Mouse (Mus musculus): ENCODE data around the gene Sema6c.

Sema6c gene

DNA sequence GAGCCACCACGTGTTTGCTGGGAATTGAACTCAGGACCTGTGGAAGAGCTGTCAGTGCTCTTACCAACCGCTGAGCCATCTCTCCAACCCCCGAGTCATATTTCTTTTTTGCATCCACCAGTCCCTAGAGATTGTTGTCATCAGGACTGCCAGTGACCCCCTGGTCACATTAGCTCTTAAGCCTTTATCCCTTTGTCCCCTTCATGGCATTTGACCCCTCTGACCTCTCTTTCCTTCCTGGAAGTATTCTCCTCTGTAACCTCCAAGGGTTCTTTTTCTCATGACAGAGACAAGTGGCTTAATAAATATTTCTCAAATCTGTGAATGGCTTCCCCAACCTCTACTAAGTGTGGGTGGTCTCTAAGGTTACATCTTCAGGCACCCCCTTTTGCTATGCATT, 12.3 kb upstream of the Sema6c start:
- DNase-seq = no peak

DNA sequence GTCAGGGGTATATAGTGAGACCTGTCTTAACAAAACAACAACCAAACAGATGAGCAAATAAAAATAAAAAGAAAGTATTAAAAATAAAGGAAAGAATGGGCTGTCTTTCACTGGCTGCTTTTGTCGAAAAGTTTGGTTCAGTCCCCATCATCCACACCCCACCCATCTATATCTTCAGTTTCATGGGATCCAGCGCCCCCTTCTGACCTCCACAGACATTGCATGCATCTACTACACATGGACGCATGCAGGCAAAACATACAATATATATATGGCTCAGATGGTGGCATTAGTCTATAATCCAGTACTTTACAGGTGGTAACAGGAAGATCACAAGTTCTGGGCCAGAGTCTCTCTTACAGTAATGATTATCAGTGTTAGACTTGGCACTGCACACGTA, 6.4 kb upstream of the Sema6c start:
- DNase-seq = peak; percentile 30 to 43

DNA sequence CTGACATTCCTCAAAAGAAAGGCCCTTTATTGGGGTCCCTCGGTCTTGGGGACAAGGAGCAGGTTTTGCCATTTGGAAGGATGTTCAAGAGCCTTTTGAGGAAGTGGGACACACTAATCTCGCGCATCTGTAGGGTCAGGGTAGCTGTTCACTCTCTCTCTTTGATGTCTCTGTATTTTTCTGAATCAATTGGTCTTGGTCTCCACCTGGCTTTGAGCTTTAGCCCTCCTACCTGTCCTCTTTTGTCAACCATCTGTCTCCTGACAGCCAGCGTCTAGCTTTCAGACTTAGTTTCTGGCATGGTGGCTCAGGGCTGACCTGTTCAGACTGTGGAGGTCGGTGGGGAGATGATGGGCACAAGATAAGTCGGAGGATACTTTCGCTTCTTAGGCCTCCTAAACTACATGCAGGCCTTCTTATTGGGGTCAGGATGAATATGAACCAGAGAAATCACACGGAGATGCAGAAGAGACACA, 708 bp upstream of the Sema6c start:
- no peak for DNase-seq

DNA sequence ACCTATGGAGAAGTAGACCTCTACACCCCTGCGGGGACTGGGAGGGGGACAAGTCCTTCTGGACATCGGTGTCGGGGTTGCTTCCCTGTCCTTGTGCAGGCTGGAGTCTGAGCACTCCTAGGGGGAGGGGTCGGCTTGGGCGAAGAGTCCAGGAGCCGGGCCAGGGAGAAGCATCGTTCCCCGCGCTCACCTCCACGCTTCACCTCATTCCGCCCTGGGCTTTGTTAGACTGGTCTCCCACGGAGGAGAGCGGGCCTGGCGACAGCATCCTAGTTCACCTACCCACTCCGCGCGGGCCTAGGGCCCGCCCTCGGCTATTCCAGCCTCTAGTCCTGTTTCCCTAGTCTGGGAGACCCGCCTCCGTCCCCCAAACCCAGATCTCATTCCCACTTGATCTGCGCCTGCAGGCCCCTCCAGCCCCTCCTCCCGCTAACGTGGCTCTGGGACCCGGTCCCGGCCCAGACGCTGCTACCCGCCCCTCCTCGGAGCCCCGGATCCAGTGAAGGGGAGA, 839 bp downstream of the Sema6c start:
- DNase-seq = peak; percentile 12 to 20

DNA sequence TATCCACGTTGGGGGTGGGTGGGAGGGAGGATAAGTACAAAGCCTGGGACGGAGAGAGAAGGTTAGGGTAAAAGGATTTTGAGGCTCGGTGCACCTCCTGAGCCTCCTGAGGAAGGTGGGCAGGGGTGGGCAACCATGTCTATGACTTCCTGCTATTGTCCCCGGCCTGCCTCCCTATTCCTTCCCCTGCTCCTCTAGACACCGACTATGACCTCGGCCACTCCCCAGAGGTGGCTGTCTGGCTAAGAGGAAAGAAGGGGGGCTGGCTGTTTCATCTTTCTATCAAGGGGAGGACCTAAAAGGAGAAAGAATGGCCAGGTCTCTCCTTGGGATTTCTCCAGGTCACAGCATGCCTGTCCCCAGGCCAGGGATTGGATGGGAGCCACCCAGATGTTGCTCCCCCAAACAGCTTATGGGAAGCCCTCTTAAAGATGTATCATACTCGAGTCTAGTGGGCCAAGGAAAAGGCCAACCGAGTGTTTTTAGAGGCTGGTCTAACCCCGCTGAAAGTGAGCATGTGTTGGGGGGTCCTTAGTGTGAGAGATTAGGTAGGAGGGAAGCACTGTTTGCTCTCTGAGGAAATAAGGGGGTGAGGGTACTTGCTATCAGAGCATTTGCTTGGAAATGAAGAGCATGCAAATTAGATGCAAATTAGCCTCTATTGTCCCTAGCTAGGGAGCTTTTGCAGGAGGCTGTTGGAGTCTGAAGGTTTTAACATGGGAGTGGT, 1.5 kb downstream of the Sema6c start:
- DNase-seq = no peak

DNA sequence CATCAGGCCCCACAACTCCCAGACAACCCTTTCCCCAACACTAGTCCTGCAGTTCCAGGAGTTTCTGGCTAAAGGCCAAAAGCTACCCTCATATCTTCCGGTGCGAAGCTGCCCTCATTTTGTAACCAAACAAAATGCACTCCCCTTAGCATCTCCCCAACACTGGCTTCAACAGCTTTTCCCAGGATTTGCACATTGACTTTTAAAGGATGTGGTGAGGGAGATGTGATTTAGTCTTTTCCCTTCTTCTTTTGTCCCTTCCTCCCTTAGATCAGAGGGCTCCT, 2.0 kb downstream of the Sema6c start:
- DNase-seq = no peak

DNA sequence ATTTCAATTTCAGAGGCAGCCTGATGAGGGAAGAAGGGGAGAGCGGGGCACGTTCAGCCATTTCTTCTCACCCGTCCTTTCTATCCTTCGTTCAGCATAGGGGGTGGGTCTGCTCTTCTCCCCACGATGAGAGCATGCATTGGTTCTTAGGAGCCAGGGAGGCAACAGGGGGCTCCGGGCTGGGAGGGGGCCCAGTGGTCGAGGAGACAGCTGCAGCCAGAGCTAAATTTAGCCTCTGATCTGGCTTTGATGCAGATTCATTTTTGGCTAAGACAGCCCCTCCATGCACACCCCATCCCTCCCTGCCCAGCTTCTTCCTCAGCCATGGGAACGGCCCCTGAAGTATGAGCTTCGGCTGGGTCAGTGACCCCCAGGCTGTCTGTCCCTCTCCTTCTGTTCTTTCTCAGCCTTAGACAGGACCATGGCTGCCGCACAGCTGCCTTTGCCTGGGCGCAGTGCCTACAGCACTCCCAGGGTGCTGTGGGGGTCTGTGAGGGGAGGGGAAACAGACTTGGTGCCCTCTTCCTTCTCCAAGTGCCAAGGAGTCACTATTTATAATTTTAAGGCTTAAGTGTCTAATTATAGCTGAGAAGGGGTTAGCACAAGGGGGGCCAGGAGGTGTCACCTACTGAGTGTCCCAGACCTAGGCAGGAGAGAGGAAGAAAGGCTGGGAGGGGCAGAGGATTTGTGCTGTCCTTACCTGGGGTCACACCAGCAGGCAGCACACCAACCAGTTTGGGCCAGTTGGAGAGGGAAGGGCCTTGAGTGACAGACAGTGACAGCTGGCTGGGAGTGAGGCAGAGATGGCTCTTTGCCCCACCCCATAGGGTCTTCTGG, 3.4 kb downstream of the Sema6c start:
- no peak for DNase-seq

DNA sequence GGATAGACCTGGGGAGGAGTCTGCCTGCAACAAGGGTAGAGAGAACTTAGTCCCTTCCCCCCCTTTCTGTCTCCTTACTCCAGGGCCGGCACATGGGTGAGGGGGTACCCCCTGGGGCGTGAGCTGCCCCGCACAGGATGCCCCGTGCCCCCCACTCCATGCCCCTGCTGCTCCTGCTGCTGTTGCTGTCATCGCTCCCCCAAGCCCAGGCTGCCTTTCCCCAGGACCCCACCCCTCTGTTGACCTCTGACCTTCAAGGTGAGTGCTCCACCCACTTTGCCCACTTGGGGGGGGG, 3.9 kb downstream of the Sema6c start:
- no peak for DNase-seq

DNA sequence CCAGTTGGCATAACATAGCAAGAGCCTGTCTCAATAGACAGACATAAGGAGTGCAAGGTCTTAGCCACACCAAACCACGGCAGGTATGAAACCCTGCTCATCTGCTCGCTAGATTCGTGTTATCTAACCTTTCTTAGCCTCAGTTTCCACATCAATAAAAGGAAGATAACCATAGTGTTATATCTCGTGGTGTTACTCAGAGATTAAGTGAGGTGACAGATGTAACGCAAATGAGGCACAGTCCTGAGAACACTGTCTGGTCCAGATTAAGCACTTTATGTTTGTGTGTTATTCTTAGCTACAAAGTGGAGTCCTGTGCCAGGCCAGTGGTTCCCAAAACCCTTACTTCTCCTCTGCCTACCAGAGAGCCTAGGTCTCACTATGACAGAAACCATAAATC, 4.6 kb downstream of the Sema6c start:
- no peak for DNase-seq

DNA sequence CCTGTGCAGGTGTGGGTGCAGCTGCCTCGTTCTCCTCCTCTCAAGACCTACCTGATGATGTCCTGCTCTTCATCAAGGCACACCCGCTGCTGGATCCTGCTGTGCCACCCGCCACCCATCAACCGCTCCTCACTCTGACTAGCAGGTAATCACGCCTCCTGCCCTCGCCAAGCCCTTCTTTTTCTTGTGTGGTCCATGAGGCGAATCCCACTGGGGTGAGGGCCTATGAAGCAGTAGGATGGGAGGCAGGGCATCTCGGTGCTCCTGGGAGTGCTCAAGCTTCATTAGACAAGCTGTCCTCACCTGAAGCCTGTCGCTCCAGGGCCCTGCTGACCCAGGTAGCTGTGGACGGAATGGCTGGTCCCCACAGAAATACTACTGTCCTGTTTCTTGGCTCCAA, 9.7 kb downstream of the Sema6c start:
- no peak for DNase-seq

DNA sequence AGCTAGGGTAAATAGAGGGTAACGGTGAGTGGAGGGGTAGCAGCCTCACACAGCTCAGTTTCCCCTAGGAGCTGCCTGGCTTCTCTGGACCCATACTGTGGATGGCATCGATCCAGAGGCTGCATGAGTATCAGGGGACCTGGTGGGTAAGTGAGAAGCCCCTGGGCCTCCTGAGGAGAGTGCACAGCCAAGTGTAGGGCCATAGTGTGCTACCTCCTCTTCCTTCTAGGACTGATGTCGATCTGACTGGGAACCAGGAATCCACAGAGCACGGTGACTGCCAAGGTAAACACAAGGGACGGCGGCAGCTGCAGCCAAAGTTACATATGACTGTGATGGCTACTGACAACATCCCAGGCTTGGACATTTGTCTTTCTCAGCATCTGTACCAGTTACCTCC, 10.8 kb downstream of the Sema6c start:
- DNase-seq = no peak

DNA sequence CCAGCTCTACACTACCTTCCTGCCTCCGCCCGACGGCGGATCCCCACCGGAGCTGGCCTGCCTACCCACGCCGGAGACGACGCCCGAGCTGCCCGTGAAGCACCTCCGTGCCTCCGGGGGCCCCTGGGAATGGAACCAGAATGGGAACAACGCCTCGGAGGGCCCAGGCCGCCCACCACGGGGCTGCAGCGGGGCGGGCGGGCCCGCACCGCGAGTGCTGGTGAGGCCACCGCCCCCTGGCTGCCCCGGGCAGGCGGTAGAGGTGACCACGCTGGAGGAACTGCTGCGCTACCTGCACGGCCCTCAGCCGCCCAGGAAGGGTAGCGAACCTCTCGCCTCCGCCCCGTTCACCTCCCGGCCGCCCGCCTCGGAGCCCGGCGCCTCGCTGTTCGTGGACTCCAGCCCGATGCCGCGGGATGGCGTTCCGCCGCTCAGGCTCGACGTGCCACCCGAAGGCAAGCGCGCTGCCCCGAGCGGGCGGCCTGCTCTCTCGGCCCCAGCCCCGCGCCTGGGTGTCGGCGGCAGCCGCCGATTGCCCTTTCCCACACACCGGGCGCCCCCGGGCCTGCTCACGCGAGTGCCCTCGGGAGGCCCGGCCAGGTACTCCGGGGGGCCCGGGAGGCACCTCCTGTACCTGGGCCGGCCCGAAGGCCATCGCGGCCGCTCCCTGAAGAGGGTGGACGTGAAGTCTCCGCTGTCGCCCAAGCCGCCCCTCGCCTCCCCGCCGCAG, 12.4 kb downstream of the Sema6c start:
- no peak for DNase-seq

DNA sequence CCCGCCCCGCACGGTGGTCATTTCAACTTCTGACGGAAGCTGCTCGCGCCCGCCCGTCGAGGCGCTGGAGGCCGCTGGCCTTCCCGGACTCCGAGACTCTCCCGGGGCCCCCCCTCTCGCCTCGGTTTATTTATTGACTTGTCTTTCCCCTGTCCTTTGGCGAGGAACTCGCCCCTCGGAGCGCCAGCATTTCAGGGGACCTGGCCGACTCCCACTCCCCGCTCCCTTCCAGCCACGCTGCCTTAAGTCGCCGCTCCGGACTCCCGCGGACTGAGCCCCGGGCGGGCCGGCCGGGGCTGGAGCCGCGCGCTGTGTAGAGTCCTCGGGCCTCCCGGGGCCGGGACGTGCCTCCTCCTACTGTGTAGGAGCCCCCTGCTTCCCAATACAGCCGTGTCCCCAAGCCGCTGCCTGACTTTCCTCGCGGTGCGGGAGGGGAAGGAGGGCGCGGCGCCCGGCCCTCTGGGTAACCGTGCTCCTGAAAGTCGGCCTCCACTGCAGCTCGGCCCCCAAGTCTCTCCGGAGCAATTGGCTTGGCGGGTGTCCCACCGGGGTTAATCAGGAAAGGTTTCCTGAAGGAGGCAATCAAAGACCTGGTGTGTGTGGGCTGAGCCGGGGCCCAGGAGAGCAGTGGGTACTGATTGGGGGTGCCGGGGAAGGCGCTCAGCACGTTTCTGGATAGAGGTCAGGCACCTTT, 13.1 kb downstream of the Sema6c start:
- no peak for DNase-seq

DNA sequence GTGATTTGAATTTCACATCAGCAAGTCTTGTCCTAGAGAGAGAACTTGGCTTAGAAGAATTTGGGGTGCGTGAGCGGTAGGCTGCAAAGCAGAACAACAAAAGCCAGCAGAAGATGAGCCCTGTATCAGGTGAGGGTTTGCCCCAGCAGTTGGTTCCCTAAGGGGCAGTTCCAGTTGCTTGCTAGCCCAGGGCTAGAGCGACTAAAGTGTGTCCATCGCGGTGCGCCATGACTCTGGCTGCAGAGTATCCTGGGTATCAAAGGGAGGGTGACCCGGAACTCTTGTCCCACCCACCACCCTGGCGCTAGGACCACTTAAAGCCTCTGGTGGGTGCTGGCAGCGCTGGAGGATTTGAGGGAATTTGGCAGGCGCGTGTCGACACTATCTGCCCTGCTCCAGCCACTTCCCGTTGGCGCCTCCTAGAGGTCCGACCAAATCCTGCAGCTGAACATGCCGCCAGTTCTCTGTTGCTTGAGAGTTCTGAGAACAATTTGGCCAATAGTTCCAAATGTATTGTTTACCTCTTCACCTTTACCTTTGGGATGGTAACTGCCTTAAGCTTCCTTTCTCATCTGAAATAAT, 13.8 kb downstream of the Sema6c start:
- peak; percentile 62 to 67 for DNase-seq

DNA sequence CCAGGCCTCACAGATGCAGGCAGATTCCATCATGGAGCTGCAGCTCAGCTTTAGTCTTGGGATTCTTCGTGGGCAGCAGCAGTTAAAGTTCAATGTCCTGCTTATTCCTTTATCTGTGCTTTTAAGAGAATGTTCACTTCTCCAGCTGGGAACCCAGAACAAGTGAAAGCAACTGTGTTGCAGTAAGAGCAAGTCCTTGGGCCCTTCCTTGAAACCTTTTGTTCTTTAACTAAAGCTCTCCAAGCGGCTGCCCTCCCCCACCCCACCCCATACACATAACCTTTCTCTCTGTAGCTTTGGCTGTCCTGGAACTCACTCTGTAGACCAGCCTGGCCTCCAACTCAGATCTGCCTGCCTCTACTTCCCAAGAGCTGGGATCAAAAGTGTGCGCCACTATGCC, 16.2 kb downstream of the Sema6c start:
- DNase-seq = no peak

DNA sequence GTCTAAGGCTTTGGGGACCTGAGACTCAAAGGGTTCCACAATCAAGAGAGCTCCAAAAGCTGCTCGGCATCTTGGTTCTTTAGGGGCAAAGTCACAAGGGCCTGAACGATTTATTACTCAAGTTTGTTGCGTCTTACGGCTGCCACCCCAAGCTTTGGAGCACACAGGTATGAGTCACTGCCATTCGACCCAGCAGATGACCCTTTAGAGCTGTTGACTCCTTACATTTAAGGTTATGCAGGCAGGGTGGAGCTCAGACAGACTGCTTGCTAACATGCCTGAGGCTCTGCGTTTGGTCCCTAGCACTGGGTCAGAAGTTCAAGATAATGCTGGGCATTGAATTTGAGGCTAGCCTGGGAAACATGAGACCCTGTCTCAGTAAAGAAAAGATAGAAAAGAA, 17.3 kb downstream of the Sema6c start:
- DNase-seq = no peak

DNA sequence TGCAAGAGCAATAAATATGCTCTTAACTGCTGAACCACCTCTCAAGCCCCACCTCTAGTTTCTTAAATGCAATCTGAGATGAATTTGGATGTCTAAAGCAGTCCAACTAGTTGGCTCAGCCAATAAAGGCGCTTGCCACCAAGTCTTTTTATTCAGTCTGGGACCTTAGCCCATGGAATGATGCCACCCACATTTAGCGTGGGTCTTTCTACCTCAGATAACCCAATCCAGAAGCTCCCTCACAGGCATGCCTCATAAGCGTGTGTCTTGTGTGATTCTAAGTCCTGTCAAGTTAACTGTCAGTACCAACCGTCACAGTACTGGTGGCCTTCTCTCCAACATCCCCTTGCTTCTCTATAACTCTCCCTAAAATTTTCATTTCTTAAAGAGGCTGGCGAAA, 18.7 kb downstream of the Sema6c start:
- DNase-seq = no peak

DNA sequence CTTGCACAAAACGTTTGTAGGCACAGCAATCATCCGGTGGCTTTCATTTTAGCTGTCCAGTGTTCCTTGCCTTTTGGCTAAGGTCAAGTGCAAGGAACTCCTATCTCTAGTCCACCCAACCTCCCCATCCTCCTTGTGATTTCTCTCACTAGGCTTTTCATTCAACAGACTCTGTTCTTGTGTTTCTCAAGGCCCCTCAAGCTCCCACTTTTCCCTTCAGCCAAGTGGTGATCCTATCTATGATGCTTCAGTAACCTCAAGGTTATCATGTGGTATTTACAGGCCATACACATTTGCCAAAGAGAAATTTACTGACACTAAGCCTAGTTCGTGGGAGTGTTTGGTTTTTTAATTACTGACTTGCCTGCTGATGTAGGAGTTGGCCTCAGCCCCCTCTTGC, 19.6 kb downstream of the Sema6c start:
- no peak for DNase-seq

DNA sequence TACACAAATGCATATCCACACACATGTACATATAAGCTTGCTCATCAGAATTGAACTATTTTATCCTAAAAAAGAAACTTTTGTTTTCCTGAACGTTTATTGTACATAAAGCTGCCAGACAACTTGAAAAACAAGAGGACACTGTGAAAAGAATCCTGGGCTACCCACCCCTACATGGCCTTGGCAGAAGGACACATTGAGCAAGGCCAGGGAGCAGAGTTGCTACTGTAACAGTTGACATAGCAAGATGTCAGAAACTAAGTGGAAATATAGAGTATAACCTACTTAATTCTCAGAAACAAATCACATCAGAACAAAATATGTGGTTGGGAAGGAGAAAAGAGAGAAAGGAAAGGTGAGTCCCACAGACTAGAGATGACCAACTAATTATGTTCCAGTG, 21.6 kb downstream of the Sema6c start:
- DNase-seq = no peak

DNA sequence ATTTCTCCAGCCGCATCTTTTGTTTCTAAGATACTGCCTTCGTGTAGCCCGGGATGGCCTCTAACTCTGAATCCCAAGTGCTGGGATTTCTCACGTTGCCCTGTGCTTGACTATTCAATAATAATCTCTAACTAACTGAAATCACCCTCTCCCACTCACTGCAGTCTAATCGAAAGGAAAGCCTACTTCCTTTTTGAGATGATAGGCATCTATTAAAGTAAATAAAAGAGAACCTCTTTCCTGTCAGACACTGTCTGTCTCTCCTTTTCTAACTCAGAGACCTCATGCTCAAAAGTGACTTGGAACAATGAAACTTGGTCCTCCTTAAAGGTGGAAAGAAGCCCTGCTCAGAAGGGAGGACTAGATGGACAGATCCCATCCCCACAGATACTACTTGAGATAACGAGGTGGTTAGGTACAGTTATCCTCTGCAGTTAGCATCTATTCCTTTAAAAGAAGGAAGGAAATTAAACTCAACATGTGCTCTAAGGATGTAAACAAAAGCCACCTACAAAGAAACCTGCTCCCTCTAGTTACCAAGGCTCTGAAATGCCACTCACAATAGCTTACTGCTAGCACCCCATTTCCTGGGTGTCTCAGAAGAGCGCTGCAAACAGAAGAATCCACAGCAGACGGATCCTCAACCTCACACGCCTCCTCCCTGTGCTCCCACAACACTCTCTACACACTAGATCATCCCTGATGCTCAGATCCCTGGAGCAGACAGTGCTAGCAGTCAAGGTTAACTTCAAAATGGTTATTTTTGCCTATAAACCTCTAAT, 24.7 kb downstream of the Sema6c start:
- DNase-seq = no peak

DNA sequence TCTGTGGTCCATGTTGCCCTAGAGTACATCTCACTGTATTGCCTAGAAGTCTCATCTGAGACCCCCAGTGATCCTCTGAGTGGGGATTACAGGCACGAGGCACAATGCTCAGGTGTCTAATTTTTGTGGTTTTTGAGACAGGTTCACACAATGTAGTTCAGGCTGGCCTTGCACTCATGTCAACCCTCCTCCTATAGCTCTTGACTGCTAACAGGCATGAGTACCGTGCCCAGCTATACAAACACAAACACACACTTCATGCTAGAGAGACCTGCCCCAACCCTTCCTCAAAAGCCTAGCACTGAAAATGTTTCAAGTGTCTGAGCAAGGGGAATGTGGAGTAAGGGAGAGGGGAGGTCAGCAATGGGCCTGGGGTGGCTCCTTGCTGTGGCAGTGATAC, 25.8 kb downstream of the Sema6c start:
- DNase-seq = no peak

DNA sequence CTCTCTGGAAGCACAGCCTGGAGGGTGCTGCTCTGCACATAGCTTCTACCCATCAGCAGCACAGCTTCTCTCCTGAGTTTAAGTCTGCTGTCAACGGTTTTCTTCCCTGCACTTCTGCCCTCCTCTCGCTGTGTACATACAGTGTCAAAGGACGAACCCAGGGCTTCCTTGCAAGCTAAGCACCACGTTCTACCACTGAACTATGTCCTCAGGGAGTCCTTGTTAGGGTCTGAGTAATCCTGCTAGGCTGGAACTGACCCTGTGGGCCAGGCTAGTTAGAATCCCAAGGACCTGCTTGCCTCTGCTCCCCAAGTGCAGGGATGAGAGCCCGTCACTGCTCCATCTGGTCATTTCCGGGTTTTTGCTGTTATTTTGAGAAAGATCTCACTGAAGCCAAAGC, 26.6 kb downstream of the Sema6c start:
- DNase-seq = no peak
